Mouse (Mus musculus) heart, embryonic 13.5 days (tissue): ENCODE data around the gene Aloxe3. TPM values are rescaled to one million over a fixed set of nuclear protein-coding genes. Genes with fewer than 3 reads are reported as not detected.
A peak's percentile ranks its signal among the peaks of the same experiment; 100 is the strongest.

Source experiments
- ATAC-seq: fragments of 200-750 bp; cut with Nextera tagmentation; 2 replicates; pipeline ENCODE4 v1.8.0; 2017; ENCODE audit warnings: moderate TSS enrichment; ENCODE audit not compliant: insufficient number of reproducible peaks, low FRiP score, low TSS enrichment; ENCODE audit errors: extremely low read depth
- H3K27ac ChIP-seq: fragments of 300-500 bp; sonication (generic); replicated peaks from 2 replicates; pipeline ENCODE4 v1.5.1; 2015; ENCODE audit warnings: moderate library complexity, mild to moderate bottlenecking, inconsistent platforms
- H3K27me3 ChIP-seq: fragments of 300-500 bp; sonication (generic); replicated peaks from 2 replicates; pipeline ENCODE4 v1.6.1; 2015; ENCODE audit warnings: mild to moderate bottlenecking, inconsistent platforms
- H3K36me3 ChIP-seq: fragments of 300-500 bp; sonication (generic); 2 replicates; pipeline ENCODE4 v1.6.1; 2015; ENCODE audit warnings: mild to moderate bottlenecking, inconsistent platforms
- H3K4me1 ChIP-seq: fragments of 300-500 bp; sonication (generic); 2 replicates; pipeline ENCODE4 v1.6.1; 2015; ENCODE audit warnings: inconsistent platforms
- H3K4me2 ChIP-seq: fragments of 300-500 bp; sonication (generic); 2 replicates; pipeline ENCODE4 v1.6.1; 2015; ENCODE audit warnings: inconsistent platforms, mild to moderate bottlenecking, moderate library complexity
- H3K4me3 ChIP-seq: fragments of 300-500 bp; sonication (generic); 2 replicates; pipeline ENCODE4 v1.5.1; 2015; ENCODE audit warnings: moderate library complexity, mild to moderate bottlenecking, inconsistent platforms
- H3K9ac ChIP-seq: fragments of 300-500 bp; sonication (generic); 2 replicates; pipeline ENCODE4 v1.6.1; 2015; ENCODE audit warnings: inconsistent platforms, mild to moderate bottlenecking, moderate library complexity
- H3K9me3 ChIP-seq: fragments of 300-500 bp; sonication (generic); 2 replicates; pipeline ENCODE4 v1.6.1; 2016; ENCODE audit warnings: inconsistent platforms
- WGBS: fragments of 180-500 bp; shearing (Covaris S2); methylation state at CpG from one replicate; pipeline ENCODE4 v1.1.7; 2015; ENCODE audit warnings: mixed read lengths; 5-methylcytosine and 5-hydroxymethylcytosine counted together
- polyA plus RNA-seq: library from polyadenylated mRNA; unstranded; fragments of >200 nt; fragmentation: Nextera tagmentation; extraction: Ambion mirVana; gene quantifications from 2 replicates; pipeline ENCODE4 v1.2.1, GENCODE M21; 2015

Gene Aloxe3
- polyA plus RNA-seq, 1 experiment from 2014 or later: 0.13 TPM

- Histone ChIP-seq H3K36me3 (no peaks in the 10 kb centered on the region), H3K27me3 (no peaks in the 10 kb centered on the region), H3K27ac (0 out of 2 replicates have a peak within 1 kb of the TSS, but pooled peaks have one; percentile 94), H3K9me3 (no peaks in the 10 kb centered on the region), H3K4me1 (peaks cover 43% of the 10 kb centered on the region), H3K4me3 (peak within 1 kb of the TSS; percentile 89), H3K9ac (peak within 1 kb of the TSS; percentile 87), H3K4me2 (peak within 1 kb of the TSS; percentile 98)
- WGBS: 3% methylated on average over 27 of the region's 27 CpGs
- ATAC-seq: no peak
Measured at GRCm38 (mm10) chr11:69120221-69121000, 5.3 kb upstream of the Aloxe3 start, which contains the start of gene Hes7. TSS of gene Hes7 (plus strand) at chr11:69120404.

- ATAC-seq: no peak
- WGBS: under 1% methylated on average over 33 of the region's 33 CpGs
- peak overlapping the region; percentile 98 for H3K4me2 ChIP-seq
- peak overlapping the region; percentile 87 for H3K9ac ChIP-seq
- peaks cover 49% of the 10 kb centered on the region for H3K4me1 ChIP-seq
- no peaks in the 10 kb centered on the region for H3K9me3 ChIP-seq
- peak overlapping the region; percentile 89 for H3K4me3 ChIP-seq
- H3K27ac ChIP-seq: 0 out of 2 replicates have a peak overlapping the region, but pooled peaks have one; percentile 94
- no peaks in the 10 kb centered on the region for H3K27me3 ChIP-seq
- no peaks in the 10 kb centered on the region for H3K36me3 ChIP-seq
Measured at GRCm38 (mm10) chr11:69121001-69121740, 4.5 kb upstream of the Aloxe3 start.

- Histone ChIP-seq H3K4me1 (peaks cover 53% of the 10 kb centered on the region), H3K4me2 (peak overlapping the region; percentile 98), H3K9me3 (no peaks in the 10 kb centered on the region), H3K9ac (peak overlapping the region; percentile 87), H3K27me3 (0 out of 2 replicates have a peak, but pooled peaks cover 2% of the 10 kb centered on the region), H3K27ac (peak overlapping the region; percentile 94), H3K4me3 (peak overlapping the region; percentile 89), H3K36me3 (no peaks in the 10 kb centered on the region)
- ATAC-seq: no peak
- WGBS: under 1% methylated on average over 29 of the region's 32 CpGs
Measured at GRCm38 (mm10) chr11:69121741-69122335, 3.9 kb upstream of the Aloxe3 start.

- ATAC-seq: peak; percentile 52
- H3K9me3 ChIP-seq: no peaks in the 10 kb centered on the region
- 0 out of 2 replicates have a peak, but pooled peaks cover 7% of the 10 kb centered on the region for H3K27me3 ChIP-seq
- H3K4me1 ChIP-seq: peaks cover 53% of the 10 kb centered on the region
- under 1% methylated on average over 66 of the region's 66 CpGs for WGBS
- H3K36me3 ChIP-seq: no peaks in the 10 kb centered on the region
- H3K27ac ChIP-seq: peak within 1 kb of the TSS; percentile 94
- H3K9ac ChIP-seq: peak within 1 kb of the TSS; percentile 87
- peak within 1 kb of the TSS; percentile 89 for H3K4me3 ChIP-seq
- H3K4me2 ChIP-seq: peak within 1 kb of the TSS; percentile 98
Measured at GRCm38 (mm10) chr11:69122336-69122951, 3.3 kb upstream of the Aloxe3 start, which contains the start of gene 9130213A22Rik. TSS of gene 9130213A22Rik (minus strand) at chr11:69122589.

GRCm38 (mm10) chr11:69123056-69123692 lies 2.5 kb upstream of the Aloxe3 start:
- Histone ChIP-seq H3K4me2 (peak overlapping the region; percentile 98), H3K9ac (peak overlapping the region; percentile 87), H3K27me3 (0 out of 2 replicates have a peak, but pooled peaks cover 7% of the 10 kb centered on the region), H3K4me1 (peaks cover 55% of the 10 kb centered on the region), H3K36me3 (no peaks in the 10 kb centered on the region), H3K9me3 (no peaks in the 10 kb centered on the region), H3K27ac (peak overlapping the region; percentile 94), H3K4me3 (peak overlapping the region; percentile 89)
- under 1% methylated on average over 29 of the region's 29 CpGs for WGBS
- no peak for ATAC-seq

- H3K4me3 ChIP-seq: peak overlapping the region; percentile 89
- under 1% methylated on average over 31 of the region's 31 CpGs for WGBS
Measured at GRCm38 (mm10) chr11:69123693-69124497, 1.8 kb upstream of the Aloxe3 start.

GRCm38 (mm10) chr11:69124498-69124847 lies 1.2 kb upstream of the Aloxe3 start:
- H3K9me3 ChIP-seq: no peaks in the 10 kb centered on the region
- no peak for ATAC-seq
- H3K27me3 ChIP-seq: 0 out of 2 replicates have a peak, but pooled peaks cover 7% of the 10 kb centered on the region
- peak overlapping the region; percentile 98 for H3K4me2 ChIP-seq
- no peak overlapping the region for H3K9ac ChIP-seq
- peak overlapping the region; percentile 89 for H3K4me3 ChIP-seq
- no peaks in the 10 kb centered on the region for H3K36me3 ChIP-seq
- H3K4me1 ChIP-seq: peaks cover 47% of the 10 kb centered on the region
- no peak overlapping the region; the same call in 1 of the 2 replicates for H3K27ac ChIP-seq
- 0% methylated on average over 3 of the region's 3 CpGs for WGBS

More at GRCm38 (mm10) chr11:69123693-69124497, 1.8 kb upstream of the Aloxe3 start:
- ATAC-seq: no peak; the same call in 1 of the 2 replicates
- Histone ChIP-seq H3K27me3 (0 out of 2 replicates have a peak, but pooled peaks cover 7% of the 10 kb centered on the region), H3K27ac (peak overlapping the region; percentile 94), H3K4me1 (peaks cover 53% of the 10 kb centered on the region), H3K9me3 (no peaks in the 10 kb centered on the region), H3K9ac (peak overlapping the region; percentile 87), H3K36me3 (no peaks in the 10 kb centered on the region), H3K4me2 (peak overlapping the region; percentile 98)

- Histone ChIP-seq H3K9me3 (no peaks in the 10 kb centered on the region), H3K4me3 (peak overlapping the region; percentile 70), H3K36me3 (no peaks in the 10 kb centered on the region), H3K9ac (peak overlapping the region; percentile 80), H3K27me3 (0 out of 2 replicates have a peak, but pooled peaks cover 11% of the 10 kb centered on the region), H3K4me1 (peaks cover 39% of the 10 kb centered on the region), H3K4me2 (peak overlapping the region; percentile 92), H3K27ac (peak overlapping the region; percentile 81)
- under 1% methylated on average over 24 of the region's 24 CpGs for WGBS
- no peak for ATAC-seq
Measured at GRCm38 (mm10) chr11:69125041-69125851, 450 bp upstream of the Aloxe3 start.
